Mouse (Mus musculus) bone marrow, adult 2 months (tissue): ENCODE measurements around the gene Bricd5.

Experiments used
- CTCF ChIP-seq: fragments of 200-500 bp; IDR thresholded peaks from 2 replicates; pipeline ENCODE4 v1.5.1; 2011; ENCODE audit warnings: low read length, control low read depth; ENCODE audit not compliant: control insufficient read depth, insufficient read depth
- POLR2A ChIP-seq: fragments of 200-500 bp; IDR thresholded peaks from 2 replicates; pipeline ENCODE4 v1.6.1; 2011; ENCODE audit warnings: low read depth, mild to moderate bottlenecking, control low read depth, low read length, borderline replicate concordance; ENCODE audit not compliant: control insufficient read depth

- TF ChIP-seq POLR2A (0 out of 2 replicates have a peak, but pooled peaks have one; percentile 7), CTCF (peak; percentile 8; the same call in 1 of the 2 replicates)
These were observed 3.6 kb downstream of the Bricd5 start for GRCm38 (mm10) chr17:24477053-24477984.
